Mouse (Mus musculus) spleen, adult 2 months (tissue): ENCODE measurements around the gene Castor1. TPM values are rescaled to one million over a fixed set of nuclear protein-coding genes. Genes with fewer than 3 reads are reported as not detected.

ENCODE experiments used
- DNase-seq, 2 experiments: peaks; one replicate each; pipeline versions ENCODE4 v3.0.0 to v3.0.0-alpha.2; 2012 to 2021; ENCODE audit warnings: low spot score in 2 of 2, low read depth in 1 of 2
- H3K27ac ChIP-seq: fragments of 200-500 bp; 2 replicates; pipeline ENCODE4 v1.5.1; 2012; ENCODE audit warnings: low read length, inconsistent platforms; ENCODE audit not compliant: insufficient read depth
- H3K27me3 ChIP-seq: fragments of 200-500 bp; 2 replicates; pipeline ENCODE4 v1.6.1; 2012; ENCODE audit warnings: mild to moderate bottlenecking, moderate library complexity, low read length, inconsistent platforms; ENCODE audit not compliant: control insufficient read depth, insufficient read depth
- H3K36me3 ChIP-seq: fragments of 200-500 bp; 2 replicates; pipeline ENCODE4 v1.6.1; 2012; ENCODE audit warnings: mild to moderate bottlenecking, low read length, inconsistent platforms; ENCODE audit not compliant: control insufficient read depth, insufficient read depth
- H3K4me1 ChIP-seq: fragments of 200-500 bp; 2 replicates; pipeline ENCODE4 v1.6.1; 2011; ENCODE audit warnings: inconsistent platforms; ENCODE audit not compliant: control insufficient read depth, insufficient read depth, insufficient read length
- H3K4me3 ChIP-seq: fragments of 200-500 bp; 2 replicates; pipeline ENCODE4 v1.5.1; 2011; ENCODE audit warnings: mild to moderate bottlenecking, inconsistent platforms; ENCODE audit not compliant: insufficient read depth, insufficient read length; ENCODE audit errors: extremely low read depth
- CTCF ChIP-seq: fragments of 200-500 bp; IDR thresholded peaks from 2 replicates; pipeline ENCODE4 v1.5.1; 2011; ENCODE audit warnings: mild to moderate bottlenecking, inconsistent platforms; ENCODE audit not compliant: insufficient read depth, insufficient read length, insufficient replicate concordance; ENCODE audit errors: extremely low read depth
- POLR2A ChIP-seq: fragments of 200-500 bp; IDR thresholded peaks from 2 replicates; pipeline ENCODE4 v1.6.1; 2011; ENCODE audit warnings: low read depth, low read length, inconsistent platforms
- WGBS: fragments of 180-500 bp; shearing (Covaris S2); methylation state at CpG from one replicate; pipeline ENCODE4 v1.1.7; 2018; 5-methylcytosine and 5-hydroxymethylcytosine counted together
- polyA plus RNA-seq: library from polyadenylated mRNA; depleted of rRNA; stranded (reverse); fragments of >200 nt; gene quantifications from 2 replicates; pipeline ENCODE4 v1.2.3, GENCODE M21; 2012

Castor1 gene
- polyA plus RNA-seq, 1 experiment, result 9.9 TPM

DNA sequence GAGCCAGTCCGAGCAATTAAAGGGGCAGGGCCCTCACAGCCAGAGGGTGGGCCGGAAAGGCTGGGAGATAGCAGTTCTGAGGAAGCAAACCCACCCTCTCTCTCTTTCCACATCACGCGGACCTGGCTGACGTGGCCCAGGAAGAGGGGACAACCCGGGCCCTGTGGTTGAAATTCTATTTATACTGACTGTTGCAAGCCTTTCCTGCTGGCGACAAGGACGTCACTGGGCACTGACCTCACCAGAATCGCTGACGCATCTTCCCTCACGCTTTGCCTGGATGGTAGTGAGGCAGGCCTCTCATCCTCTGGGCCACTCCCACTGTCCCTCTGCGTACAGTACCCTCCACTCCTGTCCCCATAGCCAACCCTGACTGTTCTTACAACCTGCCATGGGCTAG is 14.6 kb downstream of the Castor1 start:
- Histone ChIP-seq H3K27ac (no peak overlapping the region), H3K36me3 (no peaks in the 10 kb centered on the region), H3K27me3 (no peaks in the 10 kb centered on the region), H3K4me3 (no peak overlapping the region), H3K4me1 (peaks cover 12% of the 10 kb centered on the region; the same call in 1 of the 2 replicates)
- DNase-seq, result no peak
- TF ChIP-seq POLR2A (no peak), CTCF (no peak)
- 67% methylated on average over 12 of the region's 12 CpGs for WGBS

- peaks cover 8% of the 10 kb centered on the region for H3K36me3 ChIP-seq
- H3K27ac ChIP-seq, result no peak overlapping the region
- TF ChIP-seq POLR2A, result no peak
- no peak for TF ChIP-seq CTCF
- peaks cover 15% of the 10 kb centered on the region; the same call in 1 of the 2 replicates for H3K4me1 ChIP-seq
- DNase-seq, result no peak
- H3K27me3 ChIP-seq, result no peaks in the 10 kb centered on the region
- 86% methylated on average over 6 of the region's 6 CpGs for WGBS
- no peak overlapping the region for H3K4me3 ChIP-seq
Measured at GRCm38 (mm10) chr11:4235052-4235655, 17.1 kb downstream of the Castor1 start.

- DNase-seq, result peak in 1 of 2 experiments; percentile 67
- H3K4me3 ChIP-seq, result peak within 1 kb of the TSS; percentile 67
- WGBS, result 16% methylated on average over 16 of the region's 16 CpGs
- H3K4me1 ChIP-seq, result peaks cover 15% of the 10 kb centered on the region; the same call in 1 of the 2 replicates
- TF ChIP-seq POLR2A, result peak; percentile 13; the same call in 1 of the 2 replicates
- TF ChIP-seq CTCF, result no peak
- H3K27me3 ChIP-seq, result no peaks in the 10 kb centered on the region
- H3K27ac ChIP-seq, result peak within 1 kb of the TSS; percentile 70
- H3K36me3 ChIP-seq, result peaks cover 9% of the 10 kb centered on the region
Measured at GRCm38 (mm10) chr11:4235665-4236545, 17.9 kb downstream of the Castor1 start, which contains the start of gene Osm. Osm (plus strand) TSS chr11:4236420.

GRCm38 (mm10) chr11:4236546-4237067 is 18.6 kb downstream of the Castor1 start:
- Histone ChIP-seq H3K27ac (peak overlapping the region; percentile 70), H3K27me3 (no peaks in the 10 kb centered on the region), H3K4me1 (peaks cover 15% of the 10 kb centered on the region; the same call in 1 of the 2 replicates), H3K4me3 (peak overlapping the region; percentile 67), H3K36me3 (peaks cover 9% of the 10 kb centered on the region)
- no peak for DNase-seq
- WGBS, result 4% methylated on average over 21 of the region's 21 CpGs
- no peak for TF ChIP-seq POLR2A
- no peak for TF ChIP-seq CTCF

DNA sequence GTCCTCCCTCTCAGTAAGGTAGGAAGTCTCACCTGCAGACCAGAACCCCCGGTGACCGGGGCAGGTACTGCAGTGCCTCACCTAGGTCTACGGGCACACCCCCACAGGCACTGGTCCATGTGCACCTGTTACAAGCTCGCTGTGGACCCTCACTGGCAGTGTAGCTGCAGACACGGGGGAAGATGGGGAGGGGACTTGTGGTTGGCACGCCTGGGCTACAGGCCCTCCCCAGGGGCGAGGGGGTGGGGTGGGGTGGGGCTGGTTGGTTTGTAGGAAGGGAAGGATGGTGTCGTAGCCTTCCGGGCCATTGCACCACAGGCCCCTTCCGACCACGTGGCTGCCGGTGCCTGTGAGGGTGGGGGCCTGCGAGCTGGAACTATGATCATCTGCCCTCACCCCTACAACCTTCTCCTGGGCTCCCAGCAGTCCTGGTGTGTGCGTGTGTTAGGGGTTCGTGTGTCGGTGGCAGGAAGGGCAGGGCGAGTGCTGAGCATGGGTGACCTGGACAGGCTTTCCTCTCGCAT is 19.4 kb downstream of the Castor1 start:
- Histone ChIP-seq H3K4me3 (peak overlapping the region; percentile 67), H3K4me1 (peaks cover 15% of the 10 kb centered on the region; the same call in 1 of the 2 replicates), H3K27ac (peak overlapping the region; percentile 75), H3K27me3 (no peaks in the 10 kb centered on the region), H3K36me3 (peaks cover 9% of the 10 kb centered on the region)
- peak; percentile 25; the same call in 1 of the 2 replicates for TF ChIP-seq POLR2A
- TF ChIP-seq CTCF, result peak; percentile 16; the same call in 1 of the 2 replicates
- WGBS, result 12% methylated on average over 18 of the region's 18 CpGs
- peak in 1 of 2 experiments; percentile 78 for DNase-seq

DNA sequence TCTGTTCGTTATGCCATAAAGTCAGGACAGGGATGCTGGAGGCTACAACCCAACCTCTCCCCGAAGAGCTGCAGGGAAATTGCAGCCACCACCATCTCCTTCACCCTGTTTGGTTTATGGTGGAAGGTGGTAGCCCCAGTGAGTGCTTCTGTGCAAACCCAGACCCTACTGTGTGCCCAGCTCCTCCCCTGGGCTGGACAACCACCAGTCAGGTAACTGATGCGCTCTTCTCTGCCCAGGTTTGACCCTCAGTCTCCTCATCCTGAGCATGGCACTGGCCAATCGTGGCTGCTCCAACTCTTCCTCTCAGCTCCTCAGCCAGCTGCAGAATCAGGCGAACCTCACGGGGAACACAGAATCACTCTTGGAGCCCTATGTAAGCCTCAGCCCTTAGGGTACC is 20.1 kb downstream of the Castor1 start:
- peak overlapping the region; percentile 75 for H3K27ac ChIP-seq
- H3K36me3 ChIP-seq, result peaks cover 9% of the 10 kb centered on the region
- DNase-seq, result no peak
- WGBS, result 75% methylated on average over 6 of the region's 6 CpGs
- no peaks in the 10 kb centered on the region for H3K27me3 ChIP-seq
- H3K4me3 ChIP-seq, result no peak overlapping the region
- peaks cover 15% of the 10 kb centered on the region; the same call in 1 of the 2 replicates for H3K4me1 ChIP-seq
- TF ChIP-seq POLR2A, result no peak
- TF ChIP-seq CTCF, result no peak
